Comparison of ENCODE assay signal across 21 mouse cellular contexts in the genomic region with DNA sequence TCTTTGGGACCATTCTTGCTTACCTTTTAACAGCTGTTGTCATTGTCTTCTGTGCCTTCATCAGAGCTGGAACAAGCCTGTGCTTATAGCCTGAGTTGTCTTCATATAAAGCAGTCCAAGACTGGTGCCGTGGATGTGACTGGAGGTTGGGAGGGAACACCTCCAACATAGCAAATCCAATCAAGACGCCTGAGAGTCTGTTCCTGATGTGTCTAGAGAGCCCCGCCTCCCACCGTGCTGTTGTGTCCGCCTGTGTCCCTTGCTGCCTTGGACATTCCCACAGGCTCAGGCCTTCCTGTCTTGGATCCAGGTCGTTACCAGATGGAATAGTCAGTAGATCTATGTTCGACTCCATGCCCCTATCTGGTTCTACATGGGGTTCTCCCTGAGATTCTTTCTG. TPM values are rescaled to one million over a fixed set of nuclear protein-coding genes. Genes with fewer than 3 reads are reported as not detected.
DNase-seq lines count a peak whose midpoint lies in the region; ATAC-seq and TF ChIP-seq lines count a peak whose summit lies in the region.
"Had no signal": no experiment of that assay in that cellular context is flagged by ENCODE, and none has a peak within 500 bp of the region (broad histone marks: within the 10 kb centered on the region; RNA-seq: fewer than 3 reads in every experiment).

No protein-coding gene starts in this region.

- H3K9me3 ChIP-seq in heart, embryonic 10.5 days: no peaks in the 10 kb centered on the region
- no peaks in the 10 kb centered on the region for H3K9me3 ChIP-seq in heart, embryonic 13.5 days
- H3K9me3 ChIP-seq in neural tube, embryonic 15.5 days (replicated peaks): no peaks in the 10 kb centered on the region
- H3K9me3 ChIP-seq: embryonic facial prominence, embryonic 13.5 days; forebrain, embryonic 12.5 days; hindbrain, embryonic 13.5 days; intestine, embryonic 15.5 days had no signal

- peaks cover 61% of the 10 kb centered on the region for H3K4me1 ChIP-seq in heart, embryonic 10.5 days
- H3K4me1 ChIP-seq in heart, embryonic 13.5 days: peaks cover 63% of the 10 kb centered on the region
- H3K4me1 ChIP-seq in neural tube, embryonic 15.5 days: peaks cover 39% of the 10 kb centered on the region

- no peak overlapping the region for H3K4me3 ChIP-seq in heart, embryonic 10.5 days
- H3K4me3 ChIP-seq in heart, embryonic 13.5 days: no peak overlapping the region
- no peak overlapping the region for H3K4me3 ChIP-seq in layer of hippocampus, adult 2 months
- H3K4me3 ChIP-seq in neural tube, embryonic 15.5 days (replicated peaks): no peak overlapping the region
- H3K4me3 ChIP-seq: embryonic facial prominence, embryonic 13.5 days; forebrain, embryonic 12.5 days; hindbrain, embryonic 13.5 days; intestine, embryonic 15.5 days had no signal

- H3K4me2 ChIP-seq in heart, embryonic 13.5 days: no peak overlapping the region
- no peak overlapping the region for H3K4me2 ChIP-seq in neural tube, embryonic 15.5 days
- H3K4me2 ChIP-seq: embryonic facial prominence, embryonic 13.5 days; forebrain, embryonic 12.5 days; hindbrain, embryonic 13.5 days; intestine, embryonic 15.5 days had no signal

- ATAC-seq in heart, embryonic 13.5 days (ENCODE audit: extremely low read depth, insufficient number of reproducible peaks, low FRiP score, low TSS enrichment): no peak
- ATAC-seq in neural tube, embryonic 15.5 days (ENCODE audit: low FRiP score): no peak
- ATAC-seq: activated CD4-positive, CD25-positive, alpha-beta regulatory T cell, adult 4 months; forebrain, embryonic 16.5 days; intestine, embryonic 15.5 days; Patski had no signal

- H3K36me3 ChIP-seq in heart, embryonic 10.5 days: peaks cover 14% of the 10 kb centered on the region; the same call in 1 of the 2 replicates
- peaks cover 29% of the 10 kb centered on the region for H3K36me3 ChIP-seq in heart, embryonic 13.5 days
- H3K36me3 ChIP-seq in neural tube, embryonic 15.5 days: peaks cover 9% of the 10 kb centered on the region
- H3K36me3 ChIP-seq: intestine, embryonic 15.5 days had no signal

- no peak overlapping the region for H3K27ac ChIP-seq in heart, embryonic 10.5 days
- 0 out of 2 replicates have a peak overlapping the region, but pooled peaks have one; percentile 20 for H3K27ac ChIP-seq in heart, embryonic 13.5 days (replicated peaks)
- peak overlapping the region; percentile 32; the same call in 1 of the 2 replicates for H3K27ac ChIP-seq in layer of hippocampus, adult 2 months
- H3K27ac ChIP-seq in neural tube, embryonic 15.5 days (replicated peaks): no peak overlapping the region
- H3K27ac ChIP-seq: embryonic facial prominence, embryonic 13.5 days; forebrain, embryonic 12.5 days; intestine, embryonic 15.5 days had no signal

- no peak for TF ChIP-seq CTCF in layer of hippocampus, adult 2 months (conservative IDR thresholded peaks at IDR 0.05)

- H3K27me3 ChIP-seq in heart, embryonic 10.5 days (ENCODE audit: insufficient read depth, poor library complexity, severe bottlenecking): no peaks in the 10 kb centered on the region
- no peaks in the 10 kb centered on the region for H3K27me3 ChIP-seq in heart, embryonic 13.5 days (replicated peaks)
- H3K27me3 ChIP-seq in neural tube, embryonic 15.5 days (replicated peaks): no peaks in the 10 kb centered on the region
- H3K27me3 ChIP-seq: CH12.LX; embryonic facial prominence, embryonic 13.5 days; forebrain, embryonic 12.5 days; hindbrain, embryonic 13.5 days; intestine, embryonic 15.5 days; Patski had no signal

- 85% methylated on average over 7 of the region's 7 CpGs for WGBS in heart, embryonic 10.5 days
- WGBS in heart, embryonic 13.5 days: 86% methylated on average over 7 of the region's 7 CpGs
- WGBS in neural tube, embryonic 15.5 days: 92% methylated on average over 7 of the region's 7 CpGs

- DNase-seq in heart, adult 11 months: peak; percentile 97
- no peak for DNase-seq in heart, embryonic 10.5 days (ENCODE audit: low spot score)
- DNase-seq in heart, adult 8-10 months (ENCODE audit: low spot score): no peak
- no peak for DNase-seq in layer of hippocampus, adult 2 months (ENCODE audit: low spot score in 2 of 2)
- no peak for DNase-seq in layer of hippocampus, postnatal 14 days (ENCODE audit: low spot score in 2 of 2)
- DNase-seq: adrenal gland, postnatal 14 days; cerebellum, adult 18-20 months; cerebellum, adult 9-11 months; cerebellum, postnatal 36 days; gastrocnemius, postnatal 36 days; kidney, adult 18-20 months had no signal

- no peak overlapping the region for H3K9ac ChIP-seq in heart, embryonic 13.5 days
- no peak overlapping the region for H3K9ac ChIP-seq in neural tube, embryonic 15.5 days (replicated peaks)
- H3K9ac ChIP-seq: embryonic facial prominence, embryonic 13.5 days; forebrain, embryonic 12.5 days; hindbrain, embryonic 13.5 days; intestine, embryonic 15.5 days had no signal

RNA-seq across cellular contexts. Expression of a gene that starts 14.7 kb away (rescaled TPM):
- 37.5 and 46.7 TPM in 2 replicates for polyA plus RNA-seq in heart, embryonic 10.5 days (2016; fragmentation: Nextera tagmentation; extraction: Ambion mirVana)
- 38.7 and 40.6 TPM in 2 replicates for polyA plus RNA-seq in heart, embryonic 13.5 days (2015; fragmentation: Nextera tagmentation; extraction: Ambion mirVana)
- total RNA-seq in heart, adult 8-10 months (2022): 10 to 100 TPM; 67.9 to 79.2 (median 73.3) TPM
- total RNA-seq in layer of hippocampus, adult 2 months (2021): 10 to 100 TPM; 55.2 to 55.3 TPM
- total RNA-seq in layer of hippocampus, postnatal 14 days (2021): 10 to 100 TPM; 47.9 to 48.6 TPM
- 28.3 and 30.3 TPM in 2 replicates for polyA plus RNA-seq in neural tube, embryonic 15.5 days (2015; fragmentation: Nextera tagmentation; extraction: Ambion mirVana)

RNA-seq across cellular contexts. Expression of a gene that starts 36.0 kb away (rescaled TPM):
- polyA plus RNA-seq in heart, embryonic 10.5 days (2016; fragmentation: Nextera tagmentation; extraction: Ambion mirVana): 0.26 and 0.45 TPM in 2 replicates
- polyA plus RNA-seq in heart, embryonic 13.5 days (2015; fragmentation: Nextera tagmentation; extraction: Ambion mirVana): 0.05 and 0.23 TPM in 2 replicates
- total RNA-seq in heart, adult 8-10 months (2022): 1 to 10 TPM; 1.2 to 2.4 (median 1.7) TPM
- total RNA-seq in layer of hippocampus, adult 2 months (2021): 1 to 10 TPM; 5.6 to 7.1 TPM
- 1 to 10 TPM; 7.3 to 7.9 TPM for total RNA-seq in layer of hippocampus, postnatal 14 days (2021)
- 2.1 and 2.2 TPM in 2 replicates for polyA plus RNA-seq in neural tube, embryonic 15.5 days (2015; fragmentation: Nextera tagmentation; extraction: Ambion mirVana)

Comparison
In these comparisons a context has a peak if more than half of its experiments do, and no peak if none do; other contexts are left out.
1. H3K27ac ChIP-seq: peak in heart, embryonic 13.5 days (single experiment) and layer of hippocampus, adult 2 months (single experiment); none in heart, embryonic 10.5 days (single experiment) and neural tube, embryonic 15.5 days (single experiment).